Comparison of ENCODE assay signal across 18 mouse cellular contexts in the genomic region with DNA sequence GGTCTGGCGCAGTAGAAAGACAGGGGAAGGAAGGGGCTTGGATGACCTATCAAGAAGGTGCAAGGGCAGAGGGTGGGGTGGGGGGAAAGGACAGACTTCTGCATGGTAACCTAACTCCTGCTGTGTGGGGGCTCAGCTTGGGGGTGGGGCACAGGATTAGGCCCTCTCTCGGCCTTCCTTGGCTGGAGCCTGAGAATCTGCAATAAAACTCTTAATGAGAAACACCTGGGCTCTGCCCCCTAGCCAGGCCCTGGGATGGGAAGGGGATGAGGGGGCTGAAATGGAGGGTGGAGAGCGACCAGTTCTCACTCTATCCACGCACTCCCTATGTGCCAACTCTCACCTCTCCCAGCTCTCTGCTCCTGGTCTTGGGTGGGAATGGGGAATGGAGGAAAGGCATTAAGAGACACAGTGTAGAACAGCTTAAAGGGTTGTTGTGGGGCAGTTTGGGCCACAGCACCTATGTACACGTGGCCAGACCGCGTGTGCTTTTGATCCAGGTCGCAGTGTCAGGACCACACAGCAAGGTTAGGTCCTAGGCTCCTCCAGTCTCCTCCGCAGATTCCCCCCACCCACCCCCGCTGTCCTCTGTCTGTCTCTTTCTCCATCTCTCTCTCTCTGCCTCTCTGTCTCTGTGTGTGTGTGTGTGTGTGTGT. TPM values are rescaled to one million over a fixed set of nuclear protein-coding genes. Genes with fewer than 3 reads are reported as not detected.
DNase-seq lines count a peak whose midpoint lies in the region; ATAC-seq and TF ChIP-seq lines count a peak whose summit lies in the region.
"Had no signal": no experiment of that assay in that cellular context is flagged by ENCODE, and none has a peak within 500 bp of the region (broad histone marks: within the 10 kb centered on the region; RNA-seq: fewer than 3 reads in every experiment).

No protein-coding gene starts in this region.

- no peaks in the 10 kb centered on the region for H3K27me3 ChIP-seq in kidney, embryonic 15.5 days
- H3K27me3 ChIP-seq in embryonic facial prominence, embryonic 13.5 days, result no peaks in the 10 kb centered on the region
- H3K27me3 ChIP-seq in limb, embryonic 14.5 days (ENCODE audit: control insufficient read depth, insufficient read depth, low read length), result no peaks in the 10 kb centered on the region
- H3K27me3 ChIP-seq: midbrain, embryonic 15.5 days; stomach, embryonic 15.5 days had no signal

- H3K4me3 ChIP-seq in kidney, embryonic 15.5 days (replicated peaks), result no peak overlapping the region
- H3K4me3 ChIP-seq in embryonic facial prominence, embryonic 13.5 days, result no peak overlapping the region
- no peak overlapping the region for H3K4me3 ChIP-seq in limb, embryonic 14.5 days (replicated peaks; ENCODE audit: low read length)
- H3K4me3 ChIP-seq: midbrain, embryonic 15.5 days; stomach, embryonic 15.5 days had no signal

- H3K4me1 ChIP-seq in kidney, embryonic 15.5 days, result peaks cover 16% of the 10 kb centered on the region
- H3K4me1 ChIP-seq in embryonic facial prominence, embryonic 13.5 days, result peaks cover 27% of the 10 kb centered on the region
- H3K4me1 ChIP-seq in limb, embryonic 14.5 days (ENCODE audit: control insufficient read depth, insufficient read depth, low read length), result peaks cover 46% of the 10 kb centered on the region
- H3K4me1 ChIP-seq: midbrain, embryonic 15.5 days had no signal

- no peaks in the 10 kb centered on the region for H3K9me3 ChIP-seq in kidney, embryonic 15.5 days (replicated peaks)
- no peaks in the 10 kb centered on the region for H3K9me3 ChIP-seq in embryonic facial prominence, embryonic 13.5 days
- H3K9me3 ChIP-seq in limb, embryonic 14.5 days (ENCODE audit: control insufficient read depth, low read length), result no peaks in the 10 kb centered on the region
- H3K9me3 ChIP-seq: midbrain, embryonic 15.5 days; stomach, embryonic 15.5 days had no signal

- no peak overlapping the region for H3K4me2 ChIP-seq in kidney, embryonic 15.5 days
- no peak overlapping the region for H3K4me2 ChIP-seq in embryonic facial prominence, embryonic 13.5 days
- H3K4me2 ChIP-seq in limb, embryonic 14.5 days (replicated peaks; ENCODE audit: low read depth, low read length, severe bottlenecking), result 0 out of 2 replicates have a peak overlapping the region, but pooled peaks have one; percentile 13
- H3K4me2 ChIP-seq: liver, embryonic 11.5 days; lung, embryonic 14.5 days; midbrain, embryonic 15.5 days; stomach, embryonic 15.5 days had no signal

- ATAC-seq in kidney, embryonic 15.5 days (replicated peaks; ENCODE audit: low FRiP score), result peak; percentile 70
- no peak for ATAC-seq in embryonic facial prominence, embryonic 13.5 days (ENCODE audit: insufficient number of reproducible peaks, insufficient read depth, low FRiP score, low TSS enrichment, low read depth)
- peak; percentile 60; the same call in 1 of the 2 replicates for ATAC-seq in limb, embryonic 14.5 days (ENCODE audit: low FRiP score, low read depth)
- ATAC-seq: hindbrain, embryonic 16.5 days; midbrain, embryonic 15.5 days had no signal

- no peak overlapping the region for H3K9ac ChIP-seq in kidney, embryonic 15.5 days
- H3K9ac ChIP-seq in embryonic facial prominence, embryonic 13.5 days, result no peak overlapping the region
- H3K9ac ChIP-seq in limb, embryonic 14.5 days (ENCODE audit: low read depth, low read length, severe bottlenecking), result no peak overlapping the region
- H3K9ac ChIP-seq: lung, embryonic 14.5 days; midbrain, embryonic 15.5 days; stomach, embryonic 15.5 days had no signal

- no peaks in the 10 kb centered on the region for H3K36me3 ChIP-seq in kidney, embryonic 15.5 days
- no peaks in the 10 kb centered on the region for H3K36me3 ChIP-seq in embryonic facial prominence, embryonic 13.5 days
- H3K36me3 ChIP-seq in limb, embryonic 14.5 days (ENCODE audit: control insufficient read depth, insufficient read depth, low read length), result no peaks in the 10 kb centered on the region
- H3K36me3 ChIP-seq: midbrain, embryonic 15.5 days; stomach, embryonic 15.5 days had no signal

- DNase-seq in kidney, postnatal 36 days, result no peak
- DNase-seq in embryo, embryonic 11 days, result peak; percentile 72
- DNase-seq in limb, embryonic 14.5 days (ENCODE audit: low spot score), result peak; percentile 63
- no peak for DNase-seq in right cerebral cortex, postnatal 10 days (ENCODE audit: low spot score in 2 of 2)
- DNase-seq in cerebellum, postnatal 10 days, result no peak
- DNase-seq: adrenal gland, postnatal 36 days; cerebellum, adult 2 months; gastrocnemius, postnatal 25 days; kidney, adult 2 months; lung, embryonic 14.5 days; right cerebral cortex, postnatal 14 days; thymus, adult 2 months had no signal

- no peak for TF ChIP-seq POLR2A in limb, embryonic 14.5 days (IDR thresholded peaks at IDR 0.05; ENCODE audit: borderline replicate concordance, extremely low read depth, insufficient read depth, insufficient read length)

- no peak overlapping the region for H3K27ac ChIP-seq in kidney, embryonic 15.5 days
- H3K27ac ChIP-seq in embryonic facial prominence, embryonic 13.5 days, result peak overlapping the region; percentile 52
- peak overlapping the region; percentile 43; the same call in 1 of the 2 replicates for H3K27ac ChIP-seq in limb, embryonic 14.5 days (replicated peaks; ENCODE audit: low read depth, low read length)
- H3K27ac ChIP-seq: midbrain, embryonic 15.5 days; stomach, embryonic 15.5 days had no signal

- WGBS in kidney, embryonic 15.5 days, result 33% methylated on average over 10 of the region's 10 CpGs
- 27% methylated on average over 10 of the region's 10 CpGs for WGBS in embryonic facial prominence, embryonic 13.5 days
- 22% methylated on average over 10 of the region's 10 CpGs for WGBS in limb, embryonic 14.5 days

RNA-seq across cellular contexts. Expression of gene Sdc1, which starts 32.4 kb away (rescaled TPM):
- polyA plus RNA-seq in kidney, embryonic 15.5 days (2015; fragmentation: Nextera tagmentation; extraction: Ambion mirVana), result 63.7 and 66.7 TPM in 2 replicates
- 208 TPM in 2 replicates for polyA plus RNA-seq in embryonic facial prominence, embryonic 13.5 days (2015; fragmentation: Nextera tagmentation; extraction: Ambion mirVana)
- 268 and 329 TPM in 2 replicates for polyA plus RNA-seq in limb, embryonic 14.5 days (2012; rRNA removed)
- 238 and 240 TPM in 2 replicates for polyA plus RNA-seq in limb, embryonic 14.5 days (2014; fragmentation: Nextera tagmentation; extraction: Ambion mirVana)

Comparison
In these comparisons a context has a peak if more than half of its experiments do, and no peak if none do; other contexts are left out.
1. DNase-seq: peak in embryo, embryonic 11 days (single experiment) and limb, embryonic 14.5 days (single experiment); none in kidney, postnatal 36 days (0 of 2), right cerebral cortex, postnatal 10 days (0 of 2) and cerebellum, postnatal 10 days (0 of 2).